Mouse (Mus musculus) thymus, postnatal 0 days (tissue): Measurements from ENCODE around the gene Nek1. TPM values are rescaled to one million over a fixed set of nuclear protein-coding genes. Genes with fewer than 3 reads are reported as not detected.
"Not testable (repeated sequence)": the region's sequence is repeated elsewhere in the genome, so short reads cannot be mapped to it uniquely, and the experiment has no call there.

Experiments
- DNase-seq: peaks from one replicate; pipeline ENCODE4 v3.0.0-alpha.2; 2015; ENCODE audit warnings: low spot score
- polyA plus RNA-seq: library from polyadenylated mRNA; unstranded; fragments of >200 nt; fragmentation: Nextera tagmentation; extraction: Ambion mirVana; gene quantifications from 2 replicates; pipeline ENCODE4 v1.2.1, GENCODE M21; 2015

Gene Nek1
- polyA plus RNA-seq, 1 experiment from 2014 or later, result 9.5 TPM

GRCm38 (mm10) chr8:60984260-60985010 lies 8.6 kb upstream of the Nek1 start:
- not testable (repeated sequence) for DNase-seq

GRCm38 (mm10) chr8:60992561-60992909 lies 460 bp upstream of the Nek1 start:
- DNase-seq, result no peak

GRCm38 (mm10) chr8:60993639-60993986 lies 618 bp downstream of the Nek1 start:
- no peak for DNase-seq

- DNase-seq, result no peak
These were observed 3.5 kb downstream of the Nek1 start for GRCm38 (mm10) chr8:60996468-60996867.

- DNase-seq, result peak; percentile 64
These were observed 49.0 kb downstream of the Nek1 start for GRCm38 (mm10) chr8:61041951-61042350.

DNA sequence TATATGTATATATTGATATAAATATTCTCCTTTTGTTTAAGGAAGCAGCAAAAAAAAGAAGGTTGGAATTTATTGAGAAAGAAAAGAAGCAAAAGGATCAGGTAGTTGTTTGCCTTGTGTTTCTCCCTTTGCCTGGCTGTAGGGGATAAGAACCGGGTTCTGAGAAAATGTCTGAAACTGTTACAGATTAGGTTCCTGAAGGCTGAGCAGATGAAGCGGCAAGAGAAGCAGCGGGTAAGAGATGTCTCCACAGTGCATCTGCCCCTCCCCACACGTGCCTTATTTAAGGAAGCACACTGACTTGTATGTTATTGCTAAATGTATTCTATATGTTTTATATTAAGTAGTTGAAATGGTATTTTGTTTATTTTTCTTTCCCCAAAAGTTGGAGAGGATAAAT lies 50.9 kb downstream of the Nek1 start:
- no peak for DNase-seq

DNA sequence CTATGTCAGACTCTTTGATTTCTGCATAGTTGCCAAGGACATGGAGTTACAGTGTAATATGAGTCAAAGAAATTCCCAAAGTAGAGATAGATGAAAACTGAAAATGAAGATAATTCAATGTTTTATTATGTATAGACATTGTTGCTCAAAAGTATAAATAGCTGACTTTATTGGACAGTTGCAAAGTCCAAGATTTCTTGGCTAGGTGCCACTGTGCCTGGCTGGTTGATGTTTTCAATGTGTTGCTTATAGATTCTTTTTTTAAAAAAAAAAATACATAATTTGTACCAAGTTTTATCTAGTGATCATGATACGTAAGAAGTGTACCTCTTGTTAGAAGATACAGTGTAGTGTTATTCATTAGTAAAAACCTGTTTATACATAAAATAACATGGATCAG lies 53.8 kb downstream of the Nek1 start:
- no peak for DNase-seq

DNA sequence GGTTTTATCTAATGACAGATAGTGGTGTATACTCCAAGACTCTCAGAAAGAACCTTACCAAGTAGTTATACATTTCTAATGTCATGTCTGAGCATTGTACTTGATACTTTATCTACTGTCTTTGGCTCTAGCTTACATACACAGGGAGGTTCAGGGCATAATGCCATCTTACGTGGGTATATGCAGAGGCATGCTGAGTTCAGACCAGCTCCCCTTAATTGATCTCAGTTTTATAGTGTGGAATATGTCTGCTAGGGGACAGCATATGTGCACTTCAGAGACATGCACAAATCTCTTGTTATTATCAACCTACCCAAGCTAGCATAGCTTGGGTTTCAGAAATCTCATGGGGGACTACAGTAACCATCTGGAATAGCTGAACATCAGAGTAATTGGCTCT lies 60.0 kb downstream of the Nek1 start:
- DNase-seq, result no peak

- DNase-seq, result no peak
These were observed 61.3 kb downstream of the Nek1 start for GRCm38 (mm10) chr8:61054313-61054712.

- no peak for DNase-seq
These were observed 64.0 kb downstream of the Nek1 start for GRCm38 (mm10) chr8:61056997-61057396.

- DNase-seq, result peak; percentile 23
These were observed 66.1 kb downstream of the Nek1 start for GRCm38 (mm10) chr8:61059143-61059542.

DNA sequence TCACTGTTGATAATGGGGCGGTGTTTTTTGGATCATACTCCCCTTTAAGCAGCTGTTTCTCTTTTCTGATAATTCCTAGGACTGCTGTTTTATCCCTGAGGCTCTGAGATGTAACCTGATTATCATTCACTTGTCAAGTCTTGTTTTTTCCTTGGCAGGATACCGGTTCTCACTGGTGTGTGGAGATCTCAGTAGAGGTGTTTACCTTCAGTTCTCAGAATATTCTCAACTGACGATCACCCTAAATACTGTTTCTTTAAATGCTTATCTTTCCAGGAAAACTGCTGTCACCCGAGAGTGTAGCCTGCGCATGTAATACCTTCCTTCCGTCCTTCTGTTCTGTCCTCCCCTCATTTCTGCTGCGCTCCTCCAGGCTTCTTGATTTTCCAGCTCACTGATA lies 67.4 kb downstream of the Nek1 start:
- no peak for DNase-seq

GRCm38 (mm10) chr8:61075059-61075458 lies 82.1 kb downstream of the Nek1 start:
- DNase-seq, result peak; percentile 5

- no peak for DNase-seq
These were observed 117.5 kb downstream of the Nek1 start for GRCm38 (mm10) chr8:61110496-61110895.

DNA sequence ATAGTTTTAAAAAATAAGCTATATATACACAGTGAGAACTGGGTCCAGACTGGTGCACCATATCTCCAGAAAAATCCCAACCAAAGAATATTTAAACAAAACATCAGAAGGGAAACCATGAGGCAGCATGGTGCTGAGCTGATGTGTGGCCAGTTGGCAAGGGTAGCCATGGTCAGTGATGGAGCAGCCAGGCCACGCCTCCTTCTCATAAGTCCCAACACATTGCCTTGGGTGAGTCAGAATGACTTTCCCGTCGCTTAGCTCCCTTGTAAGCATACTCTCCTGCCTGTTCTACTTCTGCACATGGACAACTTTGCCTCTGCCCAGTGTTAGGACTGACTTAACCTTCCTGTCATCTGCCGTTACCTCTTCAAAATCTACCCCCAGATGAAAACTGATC lies 118.9 kb downstream of the Nek1 start:
- DNase-seq, result no peak

GRCm38 (mm10) chr8:61121631-61122030 lies 128.6 kb downstream of the Nek1 start:
- no peak for DNase-seq

- no peak for DNase-seq
These were observed 134.4 kb downstream of the Nek1 start for GRCm38 (mm10) chr8:61127299-61127861.

DNA sequence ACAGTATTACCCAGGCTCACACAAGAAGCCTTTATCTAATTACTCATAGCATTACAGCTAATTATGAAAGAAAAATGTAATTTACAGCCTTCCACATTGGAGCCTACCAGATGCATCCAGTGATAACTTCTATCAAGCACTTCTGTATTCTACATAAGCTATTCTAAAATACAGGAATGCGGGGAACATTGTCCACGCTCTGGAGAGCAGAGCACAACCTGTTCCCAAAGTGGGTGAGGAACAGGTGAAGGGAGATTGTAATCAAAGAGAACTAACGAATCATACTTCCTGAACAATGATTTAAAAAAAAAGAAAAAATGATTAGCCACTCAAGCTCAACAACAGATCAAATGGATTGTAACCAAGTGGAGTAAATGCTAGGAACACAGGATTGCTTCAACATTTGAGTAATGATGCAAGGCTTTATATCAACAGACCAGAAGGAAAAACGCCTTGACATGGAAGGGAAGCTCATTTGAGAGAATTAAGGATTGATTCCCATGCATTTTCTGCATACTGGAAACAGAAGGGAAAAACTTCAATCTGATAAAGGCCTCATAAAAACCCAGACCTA lies 139.7 kb downstream of the Nek1 start:
- DNase-seq, result no peak

DNA sequence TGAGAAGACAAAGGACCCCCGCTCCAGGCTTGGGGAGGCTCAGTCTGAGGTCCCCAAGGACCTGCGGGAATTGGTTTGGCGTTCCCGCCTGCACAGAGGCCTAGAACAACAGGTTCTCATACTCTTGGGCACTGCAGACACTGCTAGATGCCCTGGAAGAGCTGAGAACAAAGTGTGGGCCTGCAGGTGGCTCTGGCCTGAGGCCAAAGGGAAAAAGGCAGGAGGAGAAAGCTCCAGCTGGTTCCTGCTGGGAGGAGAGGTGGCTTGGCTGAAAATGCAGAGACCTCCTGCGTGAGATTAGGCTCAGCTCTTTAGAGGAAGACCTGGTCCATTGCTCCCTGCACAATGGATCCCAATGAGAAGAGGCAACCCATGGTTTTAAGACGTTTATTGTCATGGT lies 148.9 kb downstream of the Nek1 start:
- DNase-seq, result no peak

DNA sequence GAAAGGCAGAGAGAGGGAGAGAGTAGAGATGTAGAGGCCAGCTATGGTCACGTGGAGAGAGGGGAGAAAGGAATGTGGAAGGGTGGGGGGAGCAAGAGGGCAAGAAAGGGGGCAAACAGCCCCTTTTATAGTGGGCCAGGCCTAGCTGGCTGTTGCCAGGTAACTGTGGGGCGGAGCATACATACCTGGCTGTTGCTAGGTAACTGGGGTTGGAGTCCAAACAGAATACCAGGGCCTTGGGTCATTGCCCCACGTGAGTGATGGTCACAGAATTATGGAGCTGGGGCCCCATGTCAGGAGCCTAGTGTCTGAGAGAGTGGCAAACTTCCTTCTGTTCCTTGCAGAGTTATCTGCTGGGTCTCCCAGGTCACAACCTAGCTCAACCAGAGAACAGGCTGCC lies 149.3 kb downstream of the Nek1 start:
- no peak for DNase-seq

DNA sequence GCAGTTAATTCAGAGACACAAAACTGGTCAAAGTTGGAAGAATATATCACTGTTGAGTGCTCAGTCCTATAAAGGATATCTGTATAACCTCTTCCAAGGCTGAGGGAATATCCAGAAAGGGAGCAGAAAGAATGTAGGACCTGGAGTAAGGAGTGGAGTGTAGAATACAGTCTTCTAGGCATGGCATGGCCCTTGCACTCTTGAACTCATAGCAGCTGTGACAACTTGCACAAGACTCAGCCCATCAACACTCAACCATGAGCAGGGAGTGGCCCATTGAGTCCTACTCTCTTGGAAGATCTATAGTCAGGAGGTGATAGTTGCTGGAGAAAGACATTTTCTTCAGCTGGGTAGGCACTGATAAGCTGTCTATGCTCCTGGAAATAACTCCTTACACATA lies 149.8 kb downstream of the Nek1 start:
- DNase-seq, result no peak

GRCm38 (mm10) chr8:61148728-61149127 lies 155.7 kb downstream of the Nek1 start:
- DNase-seq, result no peak

DNA sequence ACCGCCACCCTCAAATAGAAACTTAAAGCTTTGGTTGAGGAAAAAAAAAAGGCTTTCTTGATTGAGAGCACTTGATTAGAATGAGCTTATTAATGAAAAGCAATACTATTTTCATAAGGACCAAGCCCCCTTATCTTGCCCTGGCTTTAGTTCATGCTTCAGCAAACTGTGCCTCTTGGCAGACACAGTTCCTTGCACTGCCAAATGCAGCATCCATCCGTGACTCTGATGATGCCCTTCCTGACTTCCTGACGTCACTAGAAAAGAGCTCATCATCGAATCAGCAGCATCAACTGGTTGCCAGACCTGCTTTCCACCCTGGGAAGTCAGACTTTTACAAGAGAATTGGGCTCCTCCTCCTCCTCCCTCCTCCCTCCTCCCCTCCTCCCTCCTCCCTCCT lies 157.6 kb downstream of the Nek1 start:
- DNase-seq, result no peak
